Mouse (Mus musculus): Measurements from ENCODE around the gene Syce2. TPM values are rescaled to one million over a fixed set of nuclear protein-coding genes. Genes with fewer than 3 reads are reported as not detected.
"Not testable (repeated sequence)": the region's sequence is repeated elsewhere in the genome, so short reads cannot be mapped to it uniquely, and the experiment has no call there.

Syce2 gene
- polyA plus RNA-seq (2015; fragmentation: Nextera tagmentation; extraction: Ambion mirVana), result 26.2 and 35.4 TPM in 2 replicates

DNA sequence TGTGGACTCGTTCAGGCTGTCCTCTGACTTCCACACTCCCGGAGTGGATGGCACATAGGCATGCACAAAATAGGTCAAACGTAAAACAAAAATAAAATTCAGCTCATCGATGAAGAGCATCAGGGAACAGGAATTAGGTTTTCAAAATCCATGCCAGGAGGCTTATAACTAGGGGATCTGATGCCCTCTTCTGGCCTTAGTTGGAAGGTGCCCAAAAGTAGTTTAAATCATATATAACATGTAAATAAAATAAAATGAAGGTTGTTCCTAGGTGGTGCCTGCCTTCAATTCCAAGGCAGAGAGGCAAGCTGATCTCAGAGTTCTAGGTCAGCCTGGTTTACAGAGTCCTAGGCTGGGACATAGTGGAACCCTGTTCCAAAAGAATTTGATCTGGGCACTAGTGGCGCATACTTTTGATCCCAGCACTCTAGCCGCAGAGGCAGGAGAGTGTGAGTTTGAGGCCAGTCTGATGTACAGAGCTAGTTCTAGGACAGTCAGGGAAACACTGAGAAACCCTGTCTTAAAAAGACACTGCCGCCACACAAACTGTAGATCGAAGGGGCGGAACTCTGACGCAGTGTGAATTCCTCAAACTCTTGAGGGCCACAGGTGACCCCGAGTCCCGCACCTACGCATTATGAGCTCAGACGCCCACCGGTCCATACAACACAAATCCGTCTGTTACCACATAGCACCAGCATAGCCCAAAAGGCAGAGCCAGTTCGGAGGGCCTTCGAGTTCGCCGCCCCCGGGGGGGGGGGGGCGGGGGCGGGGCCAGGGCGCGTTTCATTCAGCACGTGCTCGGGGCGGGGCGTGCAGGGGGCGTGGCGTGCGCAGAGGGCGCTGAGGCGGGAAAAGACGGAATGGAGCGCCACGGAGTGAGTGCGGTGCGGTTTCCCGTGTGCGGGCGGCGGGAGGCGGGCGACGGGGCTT, at the start of gene Syce2:
TSS of gene Syce2 (plus strand) at position 736 of the 933 bp plus-strand sequence.
- 13% methylated on average over 42 of the region's 46 CpGs for WGBS
- ATAC-seq (replicated peaks; ENCODE audit: extremely low read depth, insufficient read depth, low FRiP score), result peak; percentile 67

DNA sequence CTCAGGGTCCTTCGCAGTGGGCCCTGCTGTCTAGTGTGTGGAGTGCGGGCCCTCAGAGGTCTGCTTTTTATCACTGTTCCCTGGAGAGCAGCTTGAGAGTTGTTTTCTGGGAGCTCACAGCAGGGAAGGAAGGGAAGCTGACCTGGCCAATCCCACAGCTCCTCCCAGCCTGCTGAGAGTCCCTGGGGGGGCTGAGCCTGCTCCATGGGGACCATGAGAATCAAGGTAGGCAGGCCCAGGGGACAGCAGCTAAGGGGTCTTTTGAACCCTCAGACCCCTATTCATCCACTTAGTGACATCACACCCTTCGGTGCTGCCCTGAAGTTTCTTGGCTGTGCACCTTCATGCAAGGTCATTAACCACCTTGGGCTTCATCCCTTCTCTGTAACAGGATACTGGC, 49.2 kb upstream of the Syce2 start, which contains the start of gene Dand5:
TSS of gene Dand5 (minus strand) at position 101 of the 400 bp plus-strand sequence.
- H3K36me3 ChIP-seq (ENCODE audit: control insufficient read depth, insufficient read depth), result no peaks in the 10 kb centered on the region
- ATAC-seq (replicated peaks; ENCODE audit: extremely low read depth, insufficient read depth, low FRiP score), result no peak
- 36% methylated on average over 3 of the region's 3 CpGs for WGBS
- H3K4me3 ChIP-seq (ENCODE audit: low read length), result no peak within 1 kb of the TSS
- no peaks in the 10 kb centered on the region for H3K9me3 ChIP-seq (replicated peaks; ENCODE audit: control insufficient read depth, low read length)
- peaks cover 11% of the 10 kb centered on the region for H3K4me1 ChIP-seq (ENCODE audit: control insufficient read depth, insufficient read depth, low read length)
- no peaks in the 10 kb centered on the region for H3K27me3 ChIP-seq (ENCODE audit: control insufficient read depth, insufficient read depth, low read length)
- peak within 1 kb of the TSS; percentile 45 for H3K4me2 ChIP-seq (ENCODE audit: low read depth, low read length)
- H3K9ac ChIP-seq (ENCODE audit: low read length), result peak within 1 kb of the TSS; percentile 38; the same call in 1 of the 2 replicates
- H3K27ac ChIP-seq (ENCODE audit: low read length), result no peak within 1 kb of the TSS

More for the DNA sequence above, at the start of gene Syce2:
- Histone ChIP-seq H3K36me3 (ENCODE audit: control insufficient read depth, insufficient read depth) (peaks cover 22% of the 10 kb centered on the region), H3K27ac (ENCODE audit: low read length) (no peak within 1 kb of the TSS), H3K4me2 (ENCODE audit: low read depth, low read length) (peak within 1 kb of the TSS; percentile 95), H3K9ac (ENCODE audit: low read length) (peak within 1 kb of the TSS; percentile 71), H3K9me3 (replicated peaks; ENCODE audit: control insufficient read depth, low read length) (no peaks in the 10 kb centered on the region), H3K4me3 (ENCODE audit: low read length) (peak within 1 kb of the TSS; percentile 58), H3K27me3 (ENCODE audit: control insufficient read depth, insufficient read depth, low read length) (no peaks in the 10 kb centered on the region), H3K4me1 (ENCODE audit: control insufficient read depth, insufficient read depth, low read length) (peaks cover 11% of the 10 kb centered on the region)

DNA sequence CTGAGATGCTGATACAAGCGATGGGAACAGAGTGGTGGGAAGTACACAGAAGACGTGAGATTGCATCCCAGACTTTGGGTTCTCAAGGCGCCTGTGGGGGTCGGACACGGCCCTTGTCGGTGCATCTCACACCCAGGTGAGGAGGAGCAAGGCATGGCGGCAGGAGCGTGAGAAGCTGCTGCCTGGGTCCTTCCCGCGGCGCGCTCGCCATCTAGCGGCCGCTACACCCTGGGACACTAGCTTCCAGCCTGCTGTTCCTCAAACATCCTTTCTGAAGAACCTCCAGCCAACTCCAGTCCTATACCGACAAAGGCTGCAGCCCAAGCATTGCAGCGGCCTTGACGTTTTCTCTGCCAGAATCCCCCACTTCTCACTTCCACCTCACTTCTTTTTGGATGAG, 48.3 kb upstream of the Syce2 start:
- H3K9ac ChIP-seq (ENCODE audit: low read length), result no peak overlapping the region
- no peak overlapping the region for H3K27ac ChIP-seq (ENCODE audit: low read length)
- peak; percentile 50 for ATAC-seq (replicated peaks; ENCODE audit: extremely low read depth, insufficient read depth, low FRiP score)
- no peak overlapping the region for H3K4me3 ChIP-seq (ENCODE audit: low read length)
- under 1% methylated on average over 18 of the region's 18 CpGs for WGBS
- no peaks in the 10 kb centered on the region for H3K27me3 ChIP-seq (ENCODE audit: control insufficient read depth, insufficient read depth, low read length)
- peak overlapping the region; percentile 45 for H3K4me2 ChIP-seq (ENCODE audit: low read depth, low read length)
- H3K9me3 ChIP-seq (replicated peaks; ENCODE audit: control insufficient read depth, low read length), result no peaks in the 10 kb centered on the region
- peaks cover 11% of the 10 kb centered on the region for H3K4me1 ChIP-seq (ENCODE audit: control insufficient read depth, insufficient read depth, low read length)
- no peaks in the 10 kb centered on the region for H3K36me3 ChIP-seq (ENCODE audit: control insufficient read depth, insufficient read depth)

DNA sequence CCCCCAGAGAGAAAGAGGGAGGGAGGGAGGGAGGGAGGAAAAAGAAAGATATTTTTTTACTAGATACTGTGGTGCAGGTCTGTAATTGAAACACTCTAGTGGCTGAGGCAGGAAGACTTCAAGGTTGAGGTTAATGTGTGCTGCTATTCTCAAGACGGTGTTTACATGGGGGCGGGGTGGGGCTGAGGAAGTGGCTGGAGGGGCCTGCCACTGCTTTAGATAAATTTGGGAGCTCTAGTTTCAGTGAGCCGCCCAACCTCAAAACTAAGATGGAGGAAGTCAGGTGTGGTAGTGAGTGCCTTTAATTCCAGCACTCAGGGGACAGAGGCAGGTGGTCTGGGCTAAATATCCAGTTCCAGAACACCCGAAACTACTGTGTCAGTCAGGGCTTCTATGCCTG, 46.3 kb upstream of the Syce2 start:
- no peak overlapping the region for H3K4me3 ChIP-seq (ENCODE audit: low read length)
- no peaks in the 10 kb centered on the region for H3K27me3 ChIP-seq (ENCODE audit: control insufficient read depth, insufficient read depth, low read length)
- H3K36me3 ChIP-seq (ENCODE audit: control insufficient read depth, insufficient read depth), result no peaks in the 10 kb centered on the region
- peaks cover 11% of the 10 kb centered on the region for H3K4me1 ChIP-seq (ENCODE audit: control insufficient read depth, insufficient read depth, low read length)
- H3K27ac ChIP-seq (ENCODE audit: low read length), result no peak overlapping the region
- 0 out of 2 replicates have a peak, but pooled peaks have one; percentile 20 for ATAC-seq (replicated peaks; ENCODE audit: extremely low read depth, insufficient read depth, low FRiP score)
- H3K9me3 ChIP-seq (replicated peaks; ENCODE audit: control insufficient read depth, low read length), result no peaks in the 10 kb centered on the region
- no peak overlapping the region for H3K9ac ChIP-seq (ENCODE audit: low read length)
- 61% methylated on average over 4 of the region's 4 CpGs for WGBS
- no peak overlapping the region for H3K4me2 ChIP-seq (ENCODE audit: low read depth, low read length)

DNA sequence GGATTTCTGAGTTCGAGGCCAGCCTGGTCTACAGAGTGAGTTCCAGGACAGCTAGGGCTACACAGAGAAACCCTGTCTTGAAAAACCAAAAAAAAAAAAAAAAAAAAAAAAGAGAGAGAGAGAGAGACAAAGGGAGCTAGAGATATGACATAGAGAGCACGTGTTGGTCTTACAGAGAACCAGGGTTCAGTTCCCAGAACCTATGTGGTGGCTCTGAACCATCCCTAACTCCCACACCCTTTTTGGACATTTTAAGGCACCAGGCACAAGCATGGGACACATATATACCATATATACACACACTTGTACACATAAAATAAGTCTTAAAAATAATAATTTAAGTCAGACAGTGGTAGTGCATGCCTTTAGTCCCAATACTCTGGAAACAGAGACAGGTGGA, 45.4 kb upstream of the Syce2 start:
- H3K27me3 ChIP-seq (ENCODE audit: control insufficient read depth, insufficient read depth, low read length); H3K4me3 ChIP-seq (ENCODE audit: low read length); H3K36me3 ChIP-seq (ENCODE audit: control insufficient read depth, insufficient read depth); ATAC-seq (replicated peaks; ENCODE audit: extremely low read depth, insufficient read depth, low FRiP score); H3K4me2 ChIP-seq (ENCODE audit: low read depth, low read length); H3K9ac ChIP-seq (ENCODE audit: low read length); H3K27ac ChIP-seq (ENCODE audit: low read length); H3K9me3 ChIP-seq (replicated peaks; ENCODE audit: control insufficient read depth, low read length): not testable (repeated sequence)
- H3K4me1 ChIP-seq (ENCODE audit: control insufficient read depth, insufficient read depth, low read length), result peaks cover 11% of the 10 kb centered on the region
- WGBS, result 85% methylated on average over 2 of the region's 2 CpGs

DNA sequence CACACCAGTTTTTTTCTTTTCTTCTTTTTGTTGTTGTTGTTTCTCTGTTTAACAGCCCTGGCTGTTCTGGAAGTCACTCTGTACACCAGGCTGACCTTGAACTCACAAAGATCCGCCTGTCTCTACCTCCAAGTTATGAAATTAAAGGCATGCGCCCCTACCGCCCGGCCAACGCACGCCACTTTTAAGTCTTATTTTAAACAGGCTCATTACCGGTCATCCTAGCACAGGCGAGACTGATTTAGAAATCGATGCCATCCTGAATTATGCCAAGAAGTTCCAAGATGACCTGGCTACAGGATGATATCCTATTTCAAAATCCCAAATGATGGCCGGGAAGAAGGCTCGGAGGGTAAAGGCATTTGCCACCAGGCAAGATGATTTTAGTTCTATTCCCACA, 40.4 kb upstream of the Syce2 start, which contains the start of gene Gadd45gip1:
TSS of gene Gadd45gip1 (plus strand) at position 33 of the 400 bp plus-strand sequence.
- H3K36me3 ChIP-seq (ENCODE audit: control insufficient read depth, insufficient read depth), result peaks cover 21% of the 10 kb centered on the region
- no peaks in the 10 kb centered on the region for H3K9me3 ChIP-seq (replicated peaks; ENCODE audit: control insufficient read depth, low read length)
- peak within 1 kb of the TSS; percentile 73 for H3K4me2 ChIP-seq (ENCODE audit: low read depth, low read length)
- H3K27ac ChIP-seq (ENCODE audit: low read length), result peak within 1 kb of the TSS; percentile 95
- ATAC-seq (replicated peaks; ENCODE audit: extremely low read depth, insufficient read depth, low FRiP score), result no peak
- WGBS, result 54% methylated on average over 11 of the region's 11 CpGs
- peak within 1 kb of the TSS; percentile 99 for H3K9ac ChIP-seq (ENCODE audit: low read length)
- H3K4me1 ChIP-seq (ENCODE audit: control insufficient read depth, insufficient read depth, low read length), result peaks cover 17% of the 10 kb centered on the region
- H3K27me3 ChIP-seq (ENCODE audit: control insufficient read depth, insufficient read depth, low read length), result no peaks in the 10 kb centered on the region
- peak within 1 kb of the TSS; percentile 96 for H3K4me3 ChIP-seq (ENCODE audit: low read length)

DNA sequence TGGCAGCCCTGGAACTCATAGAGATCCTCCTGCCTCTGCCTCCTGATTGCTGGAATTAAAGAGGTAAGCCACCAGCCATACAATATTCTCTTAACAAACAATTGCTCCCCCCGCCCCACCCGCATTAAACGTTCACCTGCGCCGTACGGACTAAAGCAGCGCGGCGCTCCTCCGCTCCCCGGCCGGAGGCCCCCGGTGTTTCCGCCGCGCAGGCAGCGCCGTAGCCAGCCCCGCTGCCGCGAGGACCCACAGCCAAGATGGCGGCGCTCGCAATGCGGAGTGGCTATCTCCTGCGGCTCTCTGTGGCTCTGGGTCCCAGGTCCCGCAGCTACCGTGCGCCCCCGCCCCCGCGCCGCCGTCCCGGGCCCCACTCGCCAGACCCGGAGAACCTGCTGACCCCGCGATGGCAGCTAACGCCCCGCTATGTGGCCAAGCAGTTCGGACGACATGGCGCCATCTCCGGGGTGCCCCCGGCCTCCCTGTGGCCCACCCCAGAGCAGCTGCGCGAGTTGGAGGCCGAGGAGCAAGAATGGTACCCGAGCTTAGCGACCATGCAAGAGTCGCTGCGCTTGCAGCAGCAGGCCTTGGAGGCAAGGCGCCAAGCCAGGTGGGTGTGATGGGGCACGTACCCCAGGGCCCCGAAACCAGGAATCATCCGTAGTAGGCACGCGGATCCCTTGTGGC, 39.7 kb upstream of the Syce2 start:
- Histone ChIP-seq H3K27ac (ENCODE audit: low read length) (peak overlapping the region; percentile 95), H3K36me3 (ENCODE audit: control insufficient read depth, insufficient read depth) (peaks cover 27% of the 10 kb centered on the region), H3K9ac (ENCODE audit: low read length) (peak overlapping the region; percentile 99), H3K4me1 (ENCODE audit: control insufficient read depth, insufficient read depth, low read length) (peaks cover 17% of the 10 kb centered on the region), H3K27me3 (ENCODE audit: control insufficient read depth, insufficient read depth, low read length) (no peaks in the 10 kb centered on the region), H3K4me3 (ENCODE audit: low read length) (peak overlapping the region; percentile 96), H3K9me3 (replicated peaks; ENCODE audit: control insufficient read depth, low read length) (no peaks in the 10 kb centered on the region), H3K4me2 (ENCODE audit: low read depth, low read length) (peak overlapping the region; percentile 73)
- under 1% methylated on average over 59 of the region's 59 CpGs for WGBS
- peak; percentile 56; the same call in 1 of the 2 replicates for ATAC-seq (replicated peaks; ENCODE audit: extremely low read depth, insufficient read depth, low FRiP score)

DNA sequence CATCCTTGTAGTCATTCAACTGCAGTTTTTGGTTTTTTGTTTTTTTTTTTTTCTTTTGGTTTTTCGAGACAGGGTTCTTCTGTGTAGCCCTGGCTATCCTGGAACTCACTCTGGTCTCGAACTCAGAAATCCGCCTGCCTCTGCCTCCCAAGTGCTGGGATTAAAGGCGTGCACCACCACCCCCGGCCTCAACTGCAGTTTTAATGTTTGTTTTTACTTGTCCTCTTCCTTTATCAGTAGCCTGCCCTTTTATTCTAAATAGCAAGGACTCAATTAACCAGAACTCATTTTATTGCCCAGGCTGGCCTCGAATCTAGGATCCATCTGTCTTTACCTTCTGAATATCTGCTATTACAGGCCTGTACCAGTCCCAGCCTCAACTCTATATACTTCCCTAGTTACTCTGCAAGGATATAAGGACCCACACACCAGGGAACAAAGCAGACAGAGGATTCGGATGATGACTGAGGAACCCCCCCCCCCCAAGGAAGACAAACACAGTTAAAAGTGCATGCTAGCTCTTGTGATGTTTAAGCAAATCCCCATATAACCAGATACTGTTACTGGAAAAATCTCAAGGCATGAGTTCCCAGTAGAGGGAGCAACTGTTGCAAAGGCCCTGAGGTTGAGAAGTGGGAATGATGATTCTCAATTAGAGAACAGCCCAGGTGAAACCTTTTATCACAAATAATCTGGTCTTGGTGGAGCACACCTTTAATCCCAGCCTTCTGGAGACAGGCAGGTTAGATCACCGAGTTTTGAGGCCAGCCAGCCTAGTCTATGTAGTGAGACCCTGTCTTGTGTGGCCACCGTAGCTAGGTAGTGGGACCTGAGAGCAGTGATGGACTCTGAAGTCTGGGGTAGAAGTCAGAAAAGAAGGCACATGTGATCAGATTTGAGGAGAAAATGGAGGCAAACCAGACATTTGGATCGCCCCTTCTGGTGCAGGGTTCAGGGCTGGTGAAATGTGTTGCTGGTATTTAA, 38.9 kb upstream of the Syce2 start:
- peaks cover 35% of the 10 kb centered on the region for H3K36me3 ChIP-seq (ENCODE audit: control insufficient read depth, insufficient read depth)
- H3K27ac ChIP-seq (ENCODE audit: low read length), result peak overlapping the region; percentile 95
- no peaks in the 10 kb centered on the region for H3K27me3 ChIP-seq (ENCODE audit: control insufficient read depth, insufficient read depth, low read length)
- peak overlapping the region; percentile 96 for H3K4me3 ChIP-seq (ENCODE audit: low read length)
- H3K4me2 ChIP-seq (ENCODE audit: low read depth, low read length), result peak overlapping the region; percentile 73
- WGBS, result 57% methylated on average over 10 of the region's 10 CpGs
- peaks cover 17% of the 10 kb centered on the region for H3K4me1 ChIP-seq (ENCODE audit: control insufficient read depth, insufficient read depth, low read length)
- H3K9me3 ChIP-seq (replicated peaks; ENCODE audit: control insufficient read depth, low read length), result no peaks in the 10 kb centered on the region
- ATAC-seq (replicated peaks; ENCODE audit: extremely low read depth, insufficient read depth, low FRiP score), result no peak
- peak overlapping the region; percentile 99 for H3K9ac ChIP-seq (ENCODE audit: low read length)
